Mouse (Mus musculus): Measurements from ENCODE around the gene Gcsam. TPM values are rescaled to one million over a fixed set of nuclear protein-coding genes. Genes with fewer than 3 reads are reported as not detected.

Gcsam gene
- polyA plus RNA-seq, 1 experiment from 2014 or later = 0.63 TPM

DNA sequence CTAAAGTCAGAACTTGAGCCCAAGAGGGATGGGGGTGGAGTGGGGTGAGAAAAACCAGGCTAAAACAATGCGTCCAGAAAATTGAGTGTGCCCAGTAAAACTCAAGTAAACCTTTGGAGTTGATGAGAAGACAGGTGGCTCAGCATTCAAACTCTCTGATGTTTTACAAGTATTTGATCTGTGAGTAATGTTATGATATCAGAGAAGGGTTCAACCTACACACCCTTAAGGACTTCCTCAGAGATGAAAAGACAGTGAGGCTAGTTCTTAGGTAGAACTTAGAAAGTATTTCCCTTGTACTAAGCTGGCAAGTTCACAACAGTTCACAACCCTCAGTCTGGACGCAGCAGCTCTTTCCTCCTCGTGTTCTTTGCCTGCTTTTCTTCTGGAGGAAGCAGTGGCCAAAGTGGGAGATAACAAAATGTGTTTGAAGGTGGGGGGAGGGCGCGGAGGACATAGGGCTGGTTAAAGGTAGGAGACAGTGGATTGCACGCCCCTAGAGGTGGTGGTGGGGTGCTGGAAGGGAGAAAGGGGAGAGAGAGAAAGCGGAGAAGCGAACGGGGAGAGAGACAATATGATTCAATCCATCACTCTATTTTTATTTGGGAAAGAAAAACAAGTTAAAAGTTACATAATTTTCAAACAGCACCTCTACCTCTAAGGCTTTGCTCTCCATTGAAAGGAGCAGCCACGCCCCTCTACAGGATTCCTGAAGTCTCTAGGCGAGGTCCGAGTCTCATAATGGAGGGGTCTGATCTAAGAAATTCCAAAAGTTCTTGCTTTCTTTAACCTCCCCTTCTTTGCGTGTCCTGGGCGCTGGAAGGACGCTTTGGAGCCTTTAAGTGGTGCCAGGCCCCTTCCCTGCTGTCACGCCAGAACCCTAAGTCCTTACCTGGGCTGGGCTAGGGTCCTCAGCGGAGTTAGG, 43.1 kb downstream of the Gcsam start:
- Histone ChIP-seq H3K27me3 (replicated peaks) (no peaks in the 10 kb centered on the region), H3K36me3 (no peaks in the 10 kb centered on the region), H3K4me3 (replicated peaks) (peak overlapping the region; percentile 45), H3K27ac (peak overlapping the region; percentile 78), H3K4me1 (no peaks in the 10 kb centered on the region; the same call in 1 of the 2 replicates), H3K9me3 (no peaks in the 10 kb centered on the region), H3K9ac (no peak overlapping the region), H3K4me2 (peak overlapping the region; percentile 69)
- ATAC-seq (ENCODE audit: insufficient read depth, low FRiP score, low read depth) = peak; percentile 28; the same call in 1 of the 2 replicates
- 15% methylated on average over 17 of the region's 17 CpGs for WGBS

DNA sequence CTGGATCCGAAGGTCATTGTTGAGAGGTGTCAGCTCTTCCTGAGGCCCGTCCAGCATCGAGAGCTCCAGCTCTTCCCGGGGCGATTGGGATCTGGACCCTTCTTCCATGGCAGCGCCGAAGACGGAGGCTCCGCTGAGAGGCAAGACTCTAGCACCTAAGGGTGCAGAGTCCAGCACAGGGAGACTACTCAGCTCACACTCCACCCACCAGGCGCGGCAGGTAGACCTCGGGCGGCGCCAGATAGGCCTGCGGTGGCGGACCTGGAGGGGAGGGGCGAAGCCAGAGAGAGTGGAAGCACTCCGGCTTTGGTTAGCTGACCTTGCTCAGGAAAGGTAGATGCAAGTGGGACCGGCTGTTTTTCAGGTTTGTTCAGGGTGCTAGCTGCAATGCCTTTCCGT, 43.8 kb downstream of the Gcsam start, which contains the start of gene BC016579:
Gene BC016579, minus strand, starts transcription at position 135 of the 399 bp plus-strand sequence.
- Histone ChIP-seq H3K4me2 (peak within 1 kb of the TSS; percentile 69), H3K4me1 (no peaks in the 10 kb centered on the region; the same call in 1 of the 2 replicates), H3K36me3 (no peaks in the 10 kb centered on the region), H3K27me3 (replicated peaks) (no peaks in the 10 kb centered on the region), H3K4me3 (replicated peaks) (peak within 1 kb of the TSS; percentile 45), H3K9me3 (no peaks in the 10 kb centered on the region), H3K9ac (no peak within 1 kb of the TSS), H3K27ac (peak within 1 kb of the TSS; percentile 78)
- 4% methylated on average over 20 of the region's 20 CpGs for WGBS
- ATAC-seq (ENCODE audit: insufficient read depth, low FRiP score, low read depth) = peak; percentile 95

- Histone ChIP-seq H3K4me3 (replicated peaks) (peak overlapping the region; percentile 45), H3K27me3 (replicated peaks) (no peaks in the 10 kb centered on the region), H3K36me3 (no peaks in the 10 kb centered on the region), H3K9ac (no peak overlapping the region), H3K27ac (peak overlapping the region; percentile 78), H3K9me3 (no peaks in the 10 kb centered on the region), H3K4me2 (peak overlapping the region; percentile 69), H3K4me1 (no peaks in the 10 kb centered on the region; the same call in 1 of the 2 replicates)
- ATAC-seq (ENCODE audit: insufficient read depth, low FRiP score, low read depth) = no peak
- WGBS = 52% methylated on average over 9 of the region's 9 CpGs
These were observed 44.3 kb downstream of the Gcsam start for GRCm38 (mm10) chr16:45654465-45654864.

DNA sequence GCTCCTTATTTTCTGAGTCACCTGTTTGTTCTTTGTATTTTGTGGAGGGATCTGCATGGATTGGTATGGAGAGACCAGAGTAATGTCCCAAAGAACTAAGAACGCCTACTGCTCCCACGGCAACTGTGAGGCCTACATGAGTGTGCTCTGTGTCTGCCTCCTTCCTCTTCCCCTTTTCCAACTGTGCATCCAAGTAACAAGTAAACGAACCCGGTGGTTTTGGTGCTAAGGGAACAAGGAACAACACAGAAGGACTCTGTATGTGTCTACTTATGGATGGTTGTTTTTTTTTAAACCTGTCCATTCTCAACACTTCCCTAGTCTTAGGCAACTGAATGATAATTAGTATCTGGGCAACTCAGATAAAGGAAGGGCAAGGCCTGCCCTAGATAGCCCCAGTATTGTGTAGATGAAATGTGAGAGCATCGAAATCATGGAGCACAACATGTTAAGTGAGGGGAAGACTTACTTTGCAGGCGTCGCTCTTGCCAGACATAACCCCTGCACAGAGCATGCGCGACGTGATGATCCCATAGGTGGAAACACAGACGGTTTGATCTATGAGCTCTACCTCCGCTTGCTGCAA, 47.5 kb downstream of the Gcsam start:
- Histone ChIP-seq H3K27me3 (replicated peaks) (no peaks in the 10 kb centered on the region), H3K4me2 (no peak overlapping the region), H3K4me1 (no peaks in the 10 kb centered on the region; the same call in 1 of the 2 replicates), H3K9ac (no peak overlapping the region), H3K36me3 (no peaks in the 10 kb centered on the region), H3K4me3 (replicated peaks) (no peak overlapping the region), H3K27ac (no peak overlapping the region), H3K9me3 (no peaks in the 10 kb centered on the region)
- 87% methylated on average over 12 of the region's 12 CpGs for WGBS
- no peak for ATAC-seq (ENCODE audit: insufficient read depth, low FRiP score, low read depth)

GRCm38 (mm10) chr16:45658248-45658647, 48.1 kb downstream of the Gcsam start:
- H3K4me1 ChIP-seq = no peaks in the 10 kb centered on the region; the same call in 1 of the 2 replicates
- H3K4me3 ChIP-seq (replicated peaks) = no peak overlapping the region
- H3K9me3 ChIP-seq = no peaks in the 10 kb centered on the region
- WGBS = 78% methylated on average over 1 of the region's 1 CpGs
- no peaks in the 10 kb centered on the region for H3K36me3 ChIP-seq
- no peaks in the 10 kb centered on the region for H3K27me3 ChIP-seq (replicated peaks)
- no peak for ATAC-seq (ENCODE audit: insufficient read depth, low FRiP score, low read depth)
- no peak overlapping the region for H3K4me2 ChIP-seq
- no peak overlapping the region for H3K9ac ChIP-seq
- H3K27ac ChIP-seq = no peak overlapping the region

GRCm38 (mm10) chr16:45659596-45659995, 49.4 kb downstream of the Gcsam start:
- WGBS = 87% methylated on average over 4 of the region's 4 CpGs
- ATAC-seq (ENCODE audit: insufficient read depth, low FRiP score, low read depth) = no peak
- Histone ChIP-seq H3K4me3 (replicated peaks) (no peak overlapping the region), H3K36me3 (no peaks in the 10 kb centered on the region), H3K4me2 (no peak overlapping the region), H3K27me3 (replicated peaks) (no peaks in the 10 kb centered on the region), H3K9me3 (no peaks in the 10 kb centered on the region), H3K27ac (no peak overlapping the region), H3K4me1 (no peaks in the 10 kb centered on the region), H3K9ac (no peak overlapping the region)

- Histone ChIP-seq H3K36me3 (no peaks in the 10 kb centered on the region), H3K27me3 (replicated peaks) (no peaks in the 10 kb centered on the region), H3K4me3 (replicated peaks) (no peak overlapping the region), H3K4me2 (no peak overlapping the region), H3K4me1 (no peaks in the 10 kb centered on the region), H3K9ac (no peak overlapping the region), H3K9me3 (no peaks in the 10 kb centered on the region), H3K27ac (no peak overlapping the region)
- ATAC-seq (ENCODE audit: insufficient read depth, low FRiP score, low read depth) = no peak
These were observed 52.2 kb downstream of the Gcsam start for GRCm38 (mm10) chr16:45662381-45662780.

- 0 out of 2 replicates have a peak, but pooled peaks have one; percentile 35 for ATAC-seq (ENCODE audit: insufficient read depth, low FRiP score, low read depth)
- Histone ChIP-seq H3K9ac (no peak overlapping the region), H3K36me3 (no peaks in the 10 kb centered on the region), H3K4me2 (no peak overlapping the region), H3K27ac (no peak overlapping the region), H3K9me3 (no peaks in the 10 kb centered on the region), H3K4me3 (replicated peaks) (no peak overlapping the region), H3K4me1 (no peaks in the 10 kb centered on the region), H3K27me3 (replicated peaks) (no peaks in the 10 kb centered on the region)
- WGBS = 51% methylated on average over 2 of the region's 2 CpGs
These were observed 56.0 kb downstream of the Gcsam start for GRCm38 (mm10) chr16:45666136-45666535.

DNA sequence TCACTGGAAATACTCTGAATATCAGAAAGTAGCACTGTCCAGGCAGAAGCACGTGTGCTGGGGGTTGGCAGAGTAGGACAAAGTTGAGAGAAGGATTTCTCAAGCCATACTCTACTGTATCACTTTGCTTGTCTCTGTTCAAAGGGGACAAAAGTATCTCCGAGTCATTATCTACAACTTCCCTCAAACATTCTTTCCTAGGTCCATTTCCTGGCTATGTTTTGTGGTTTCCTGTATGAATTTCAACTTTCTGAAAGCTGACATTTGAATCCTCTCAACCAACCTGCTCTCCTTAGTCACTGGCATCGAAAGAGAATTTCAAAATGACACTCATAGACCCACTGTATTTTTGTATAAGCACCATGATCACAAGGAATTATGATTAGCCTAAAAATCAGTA, 58.0 kb downstream of the Gcsam start:
- Histone ChIP-seq H3K4me2 (no peak overlapping the region), H3K36me3 (no peaks in the 10 kb centered on the region), H3K9ac (no peak overlapping the region), H3K27ac (no peak overlapping the region), H3K9me3 (no peaks in the 10 kb centered on the region), H3K27me3 (replicated peaks) (no peaks in the 10 kb centered on the region), H3K4me1 (no peaks in the 10 kb centered on the region), H3K4me3 (replicated peaks) (no peak overlapping the region)
- no peak for ATAC-seq (ENCODE audit: insufficient read depth, low FRiP score, low read depth)
- WGBS = 59% methylated on average over 3 of the region's 3 CpGs

DNA sequence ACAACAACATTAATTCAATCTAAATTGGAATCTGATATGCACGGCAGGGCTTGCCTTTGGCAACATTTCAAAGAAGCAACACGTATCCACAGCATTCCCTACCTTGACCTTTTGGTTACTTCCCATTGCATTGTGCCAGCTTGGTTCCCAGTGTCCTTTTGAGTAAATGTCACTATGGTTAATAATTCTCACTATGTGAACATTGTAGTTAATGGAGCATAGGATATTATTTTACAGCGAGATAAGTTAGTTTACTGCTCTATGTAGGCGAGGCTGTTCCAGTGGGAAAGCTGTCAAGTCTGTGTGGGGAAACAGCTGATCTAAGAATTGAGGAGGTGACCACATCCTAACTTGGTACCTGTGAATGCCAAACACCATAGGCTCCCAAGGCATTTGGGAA, 59.8 kb downstream of the Gcsam start:
- peak; percentile 68 for ATAC-seq (ENCODE audit: insufficient read depth, low FRiP score, low read depth)
- H3K4me2 ChIP-seq = no peak overlapping the region

More for the DNA sequence above, 59.8 kb downstream of the Gcsam start:
- WGBS = 61% methylated on average over 4 of the region's 4 CpGs
- no peaks in the 10 kb centered on the region for H3K4me1 ChIP-seq
- H3K36me3 ChIP-seq = no peaks in the 10 kb centered on the region
- no peaks in the 10 kb centered on the region for H3K27me3 ChIP-seq (replicated peaks)
- no peak overlapping the region for H3K4me3 ChIP-seq (replicated peaks)
- no peak overlapping the region for H3K9ac ChIP-seq
- no peaks in the 10 kb centered on the region for H3K9me3 ChIP-seq
- no peak overlapping the region for H3K27ac ChIP-seq

Measured in stomach, embryonic 15.5 days (tissue).